Mouse (Mus musculus) splenic B cell, adult 2 months (primary cell): ENCODE measurements around the gene Gm34653.
"Not testable (repeated sequence)": the region's sequence is repeated elsewhere in the genome, so short reads cannot be mapped to it uniquely, and the experiment has no call there.

ENCODE experiments used
- DNase-seq: peaks from one replicate; pipeline ENCODE4 v3.0.0-alpha.2; 2011; ENCODE audit warnings: low read depth, low spot score
- H3K27me3 ChIP-seq: 2 replicates; pipeline ENCODE4 v1.6.1; 2012; ENCODE audit warnings: mild to moderate bottlenecking, low read length, moderate library complexity, mixed read lengths; ENCODE audit not compliant: control insufficient read depth, poor library complexity, insufficient read depth, severe bottlenecking
- H3K36me3 ChIP-seq: 2 replicates; pipeline ENCODE4 v1.6.1; 2012; ENCODE audit warnings: mild to moderate bottlenecking, low read length, moderate library complexity, mixed read lengths; ENCODE audit not compliant: control insufficient read depth, poor library complexity, insufficient read depth, severe bottlenecking

Gm34653 gene

GRCm38 (mm10) chr2:34804815-34805214 lies 28.0 kb upstream of the Gm34653 start:
- Histone ChIP-seq H3K36me3 (peaks cover 7% of the 10 kb centered on the region; the same call in 1 of the 2 replicates), H3K27me3 (no peaks in the 10 kb centered on the region)
- DNase-seq: no peak

GRCm38 (mm10) chr2:34805364-34805950 lies 27.4 kb upstream of the Gm34653 start:
- DNase-seq: no peak
- no peaks in the 10 kb centered on the region for H3K27me3 ChIP-seq
- peaks cover 7% of the 10 kb centered on the region; the same call in 1 of the 2 replicates for H3K36me3 ChIP-seq

GRCm38 (mm10) chr2:34808057-34808456 lies 24.8 kb upstream of the Gm34653 start:
- DNase-seq: no peak
- H3K27me3 ChIP-seq: no peaks in the 10 kb centered on the region
- H3K36me3 ChIP-seq: peaks cover 12% of the 10 kb centered on the region

- no peak for DNase-seq
- Histone ChIP-seq H3K27me3 (no peaks in the 10 kb centered on the region), H3K36me3 (peaks cover 14% of the 10 kb centered on the region)
These were observed 23.2 kb upstream of the Gm34653 start for GRCm38 (mm10) chr2:34809568-34809967.

GRCm38 (mm10) chr2:34810775-34811174 lies 22.0 kb upstream of the Gm34653 start:
- Histone ChIP-seq H3K27me3 (no peaks in the 10 kb centered on the region), H3K36me3 (peaks cover 13% of the 10 kb centered on the region)
- no peak for DNase-seq

GRCm38 (mm10) chr2:34812706-34813105 lies 20.1 kb upstream of the Gm34653 start:
- no peak for DNase-seq
- Histone ChIP-seq H3K27me3 (no peaks in the 10 kb centered on the region), H3K36me3 (peaks cover 13% of the 10 kb centered on the region)

- not testable (repeated sequence) for H3K36me3 ChIP-seq, DNase-seq, H3K27me3 ChIP-seq
These were observed 16.9 kb upstream of the Gm34653 start for GRCm38 (mm10) chr2:34815893-34816292.

GRCm38 (mm10) chr2:34818492-34818891 lies 14.3 kb upstream of the Gm34653 start:
- DNase-seq: no peak
- Histone ChIP-seq H3K36me3 (peaks cover 5% of the 10 kb centered on the region; the same call in 1 of the 2 replicates), H3K27me3 (no peaks in the 10 kb centered on the region)

GRCm38 (mm10) chr2:34825827-34826459 lies 6.9 kb upstream of the Gm34653 start, which contains the start of gene Fbxw2:
Gene Fbxw2 (minus strand): TSS chr2:34826311.
- H3K27me3 ChIP-seq: no peaks in the 10 kb centered on the region
- peak; percentile 92 for DNase-seq
- H3K36me3 ChIP-seq: no peaks in the 10 kb centered on the region; the same call in 1 of the 2 replicates

- no peak for DNase-seq
- no peaks in the 10 kb centered on the region; the same call in 1 of the 2 replicates for H3K36me3 ChIP-seq
- H3K27me3 ChIP-seq: no peaks in the 10 kb centered on the region
These were observed 6.2 kb upstream of the Gm34653 start for GRCm38 (mm10) chr2:34826460-34827231.

GRCm38 (mm10) chr2:34827591-34827990 lies 5.2 kb upstream of the Gm34653 start:
- H3K36me3 ChIP-seq: no peaks in the 10 kb centered on the region; the same call in 1 of the 2 replicates
- no peak for DNase-seq
- H3K27me3 ChIP-seq: no peaks in the 10 kb centered on the region

GRCm38 (mm10) chr2:34828026-34828425 lies 4.8 kb upstream of the Gm34653 start:
- Histone ChIP-seq H3K27me3 (no peaks in the 10 kb centered on the region), H3K36me3 (no peaks in the 10 kb centered on the region; the same call in 1 of the 2 replicates)
- DNase-seq: no peak

- not testable (repeated sequence) for DNase-seq, H3K27me3 ChIP-seq, H3K36me3 ChIP-seq
These were observed 2.7 kb upstream of the Gm34653 start for GRCm38 (mm10) chr2:34830066-34830465.

GRCm38 (mm10) chr2:34833624-34834023 lies 817 bp downstream of the Gm34653 start:
- DNase-seq: no peak
- Histone ChIP-seq H3K27me3 (no peaks in the 10 kb centered on the region), H3K36me3 (no peaks in the 10 kb centered on the region; the same call in 1 of the 2 replicates)

GRCm38 (mm10) chr2:34835669-34836068 lies 2.9 kb downstream of the Gm34653 start:
- no peak for DNase-seq
- Histone ChIP-seq H3K27me3 (no peaks in the 10 kb centered on the region), H3K36me3 (no peaks in the 10 kb centered on the region)
